Mouse (Mus musculus) bone marrow, adult 2 months (tissue): ENCODE measurements around the gene Zfp618.

Experiments used
- CTCF ChIP-seq: fragments of 200-500 bp; IDR thresholded peaks from 2 replicates; pipeline ENCODE4 v1.5.1; 2011; ENCODE audit warnings: low read length, control low read depth; ENCODE audit not compliant: control insufficient read depth, insufficient read depth
- POLR2A ChIP-seq: fragments of 200-500 bp; IDR thresholded peaks from 2 replicates; pipeline ENCODE4 v1.6.1; 2011; ENCODE audit warnings: low read depth, mild to moderate bottlenecking, control low read depth, low read length, borderline replicate concordance; ENCODE audit not compliant: control insufficient read depth

DNA sequence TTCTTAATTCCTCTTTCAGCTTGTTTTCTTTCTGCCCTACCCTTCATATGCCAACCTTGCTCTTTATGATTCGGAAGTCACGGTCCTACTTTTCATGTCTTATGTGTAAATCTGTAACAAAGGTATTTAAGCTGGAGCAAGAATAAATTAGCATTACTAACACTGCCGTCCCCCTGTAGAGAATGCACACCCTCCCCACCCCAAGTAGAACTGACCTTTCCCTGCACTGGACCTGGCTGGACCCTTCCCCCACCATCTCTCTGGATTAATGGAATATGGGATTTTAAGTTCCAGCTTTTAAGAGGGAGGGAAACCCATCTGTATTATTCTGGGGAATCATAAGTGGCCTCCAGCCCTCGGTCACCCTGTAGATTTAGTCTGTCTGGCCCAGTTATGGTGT is 65.9 kb downstream of the Zfp618 start:
- TF ChIP-seq CTCF (no peak), POLR2A (no peak)
